Mouse (Mus musculus) liver, postnatal 0 days (tissue): ENCODE data around the gene Olfr597.

Experiments used
- CTCF ChIP-seq: sonication (generic); IDR thresholded peaks from 2 replicates; pipeline ENCODE4 v1.5.1; 2016; ENCODE audit warnings: antibody characterized with exemption, low read depth
- EP300 ChIP-seq: IDR thresholded peaks from 2 replicates; pipeline ENCODE4 v1.6.1; 2016; ENCODE audit warnings: antibody characterized with exemption, low read depth, mild to moderate bottlenecking

DNA sequence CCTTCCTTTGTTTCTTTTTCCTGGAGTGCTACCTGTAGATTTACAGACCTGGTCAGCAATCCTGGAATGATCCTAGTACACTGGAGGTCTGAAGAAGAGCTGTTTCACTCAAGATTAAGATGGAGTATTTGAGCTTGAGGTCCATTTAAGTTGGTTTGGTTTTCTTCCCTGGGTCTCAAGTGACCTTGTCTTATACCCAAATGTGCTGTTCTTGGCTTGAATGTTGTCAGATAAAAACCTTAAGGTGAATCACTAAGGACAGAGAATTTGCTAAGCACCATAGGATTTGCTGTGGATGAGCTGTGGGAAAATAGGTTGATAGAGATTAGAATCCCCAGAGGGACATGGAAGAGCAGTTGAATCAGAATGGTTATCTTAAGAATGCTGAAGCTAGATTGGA is 33.5 kb downstream of the Olfr597 start, which contains the start of gene Olfr600:
- TF ChIP-seq CTCF = no peak
- no peak for TF ChIP-seq EP300
